Mouse (Mus musculus) lung, postnatal 0 days (tissue): ENCODE data around the gene Aqp9. TPM values are rescaled to one million over a fixed set of nuclear protein-coding genes. Genes with fewer than 3 reads are reported as not detected.

Experiments used
- ATAC-seq: fragments of 200-750 bp; cut with Nextera tagmentation; 2 replicates; pipeline ENCODE4 v1.8.0; 2017; ENCODE audit warnings: moderate library complexity
- DNase-seq: peaks from one replicate; pipeline ENCODE4 v3.0.0-alpha.2; 2016; ENCODE audit warnings: low spot score
- H3K27ac ChIP-seq: fragments of 300-500 bp; sonication (generic); 2 replicates; pipeline ENCODE4 v1.5.1; 2014; ENCODE audit warnings: antibody characterized with exemption, mild to moderate bottlenecking, low read length, mixed read lengths
- H3K27me3 ChIP-seq: fragments of 300-500 bp; sonication (generic); replicated peaks from 2 replicates; pipeline ENCODE4 v1.6.1; 2014; ENCODE audit warnings: low read length, mixed read lengths; ENCODE audit not compliant: insufficient read depth
- H3K36me3 ChIP-seq: fragments of 300-500 bp; sonication (generic); 2 replicates; pipeline ENCODE4 v1.6.1; 2014; ENCODE audit warnings: low read length, mixed read lengths; ENCODE audit not compliant: insufficient read depth
- H3K4me1 ChIP-seq: fragments of 300-500 bp; sonication (generic); 2 replicates; pipeline ENCODE4 v1.6.1; 2014; ENCODE audit warnings: antibody characterized with exemption, low read depth, low read length, mixed read lengths; ENCODE audit not compliant: insufficient read depth
- H3K4me2 ChIP-seq: fragments of 300-500 bp; sonication (generic); replicated peaks from 2 replicates; pipeline ENCODE4 v1.6.1; 2014; ENCODE audit warnings: low read depth, mild to moderate bottlenecking, low read length, moderate library complexity, mixed read lengths
- H3K4me3 ChIP-seq: fragments of 300-500 bp; sonication (generic); 2 replicates; pipeline ENCODE4 v1.5.1; 2014; ENCODE audit warnings: low read depth, low read length
- H3K9ac ChIP-seq: fragments of 300-500 bp; sonication (generic); replicated peaks from 2 replicates; pipeline ENCODE4 v1.6.1; 2014; ENCODE audit warnings: low read depth, mild to moderate bottlenecking
- H3K9me3 ChIP-seq: fragments of 300-500 bp; sonication (generic); 2 replicates; pipeline ENCODE4 v1.6.1; 2016; ENCODE audit warnings: low read length, mixed read lengths
- CTCF ChIP-seq: IDR thresholded peaks from 2 replicates; pipeline ENCODE4 v1.5.1; 2016; ENCODE audit warnings: antibody characterized with exemption, mild to moderate bottlenecking
- EP300 ChIP-seq: IDR thresholded peaks from 2 replicates; pipeline ENCODE4 v1.6.1; 2016; ENCODE audit warnings: antibody characterized with exemption, mild to moderate bottlenecking, control low read depth
- WGBS: fragments of 180-500 bp; shearing (Covaris S2); extraction: QIAGEN DNeasy Blood & Tissue Kit; methylation state at CpG from one replicate; pipeline ENCODE4 v1.1.7; 2014; 5-methylcytosine and 5-hydroxymethylcytosine counted together
- polyA plus RNA-seq: library from polyadenylated mRNA; unstranded; fragments of >200 nt; fragmentation: Nextera tagmentation; extraction: Ambion mirVana; gene quantifications from 2 replicates; pipeline ENCODE4 v1.2.1, GENCODE M21; 2015

Gene Aqp9
- polyA plus RNA-seq, 1 experiment from 2014 or later = 0.78 TPM

GRCm38 (mm10) chr9:71165061-71165460, 3.4 kb downstream of the Aqp9 start:
- TF ChIP-seq CTCF = no peak
- TF ChIP-seq EP300 = no peak

GRCm38 (mm10) chr9:71164353-71164752, 4.1 kb downstream of the Aqp9 start:
- no peak for ATAC-seq
- Histone ChIP-seq H3K9me3 (no peaks in the 10 kb centered on the region), H3K36me3 (no peaks in the 10 kb centered on the region), H3K9ac (no peak overlapping the region), H3K27ac (no peak overlapping the region), H3K4me1 (peaks cover 3% of the 10 kb centered on the region; the same call in 1 of the 2 replicates), H3K4me2 (no peak overlapping the region), H3K27me3 (no peaks in the 10 kb centered on the region), H3K4me3 (no peak overlapping the region)
- TF ChIP-seq CTCF = no peak
- no peak for DNase-seq
- 72% methylated on average over 3 of the region's 3 CpGs for WGBS

More at GRCm38 (mm10) chr9:71165061-71165460, 3.4 kb downstream of the Aqp9 start:
- Histone ChIP-seq H3K9ac (no peak overlapping the region), H3K4me2 (no peak overlapping the region), H3K4me1 (peaks cover 3% of the 10 kb centered on the region; the same call in 1 of the 2 replicates), H3K9me3 (no peaks in the 10 kb centered on the region), H3K36me3 (no peaks in the 10 kb centered on the region), H3K4me3 (no peak overlapping the region), H3K27me3 (no peaks in the 10 kb centered on the region), H3K27ac (no peak overlapping the region)
- peak; percentile 30 for DNase-seq
- ATAC-seq = no peak
- WGBS = 67% methylated on average over 6 of the region's 6 CpGs

GRCm38 (mm10) chr9:71162858-71163740, 5.4 kb downstream of the Aqp9 start:
- no peak for DNase-seq
- Histone ChIP-seq H3K4me3 (no peak overlapping the region), H3K27ac (no peak overlapping the region), H3K4me2 (no peak overlapping the region), H3K9me3 (no peaks in the 10 kb centered on the region), H3K4me1 (peaks cover 3% of the 10 kb centered on the region; the same call in 1 of the 2 replicates), H3K27me3 (no peaks in the 10 kb centered on the region), H3K36me3 (no peaks in the 10 kb centered on the region), H3K9ac (no peak overlapping the region)
- no peak for ATAC-seq
- no peak for TF ChIP-seq EP300
- TF ChIP-seq CTCF = no peak
- 48% methylated on average over 12 of the region's 12 CpGs for WGBS

- WGBS = 72% methylated on average over 8 of the region's 8 CpGs
- no peak overlapping the region for H3K9ac ChIP-seq
- H3K27ac ChIP-seq = no peak overlapping the region
- no peaks in the 10 kb centered on the region for H3K27me3 ChIP-seq
- no peak overlapping the region for H3K4me2 ChIP-seq
- ATAC-seq = no peak
- peak; percentile 47 for DNase-seq
- peaks cover under 1% of the 10 kb centered on the region; the same call in 1 of the 2 replicates for H3K4me1 ChIP-seq
- no peak for TF ChIP-seq CTCF
- TF ChIP-seq EP300 = no peak
- no peaks in the 10 kb centered on the region for H3K9me3 ChIP-seq
- H3K4me3 ChIP-seq = no peak overlapping the region
- no peaks in the 10 kb centered on the region for H3K36me3 ChIP-seq
These were observed 6.2 kb downstream of the Aqp9 start for GRCm38 (mm10) chr9:71162131-71162857.

- no peak overlapping the region for H3K9ac ChIP-seq
- TF ChIP-seq EP300 (no peak), CTCF (no peak)
- ATAC-seq (no peak), DNase-seq (no peak)
- no peaks in the 10 kb centered on the region for H3K9me3 ChIP-seq
- no peaks in the 10 kb centered on the region for H3K36me3 ChIP-seq
- H3K27ac ChIP-seq = no peak overlapping the region
- no peak overlapping the region for H3K4me2 ChIP-seq
- WGBS = 76% methylated on average over 13 of the region's 13 CpGs
- H3K4me1 ChIP-seq = no peaks in the 10 kb centered on the region
- H3K4me3 ChIP-seq = no peak overlapping the region
- no peaks in the 10 kb centered on the region for H3K27me3 ChIP-seq
These were observed 7.4 kb downstream of the Aqp9 start for GRCm38 (mm10) chr9:71160849-71161711.

GRCm38 (mm10) chr9:71159686-71160085, 8.8 kb downstream of the Aqp9 start:
- ATAC-seq (no peak), DNase-seq (no peak)
- Histone ChIP-seq H3K4me2 (no peak overlapping the region), H3K4me1 (no peaks in the 10 kb centered on the region), H3K27ac (no peak overlapping the region), H3K27me3 (no peaks in the 10 kb centered on the region), H3K4me3 (no peak overlapping the region), H3K9me3 (no peaks in the 10 kb centered on the region), H3K9ac (no peak overlapping the region), H3K36me3 (no peaks in the 10 kb centered on the region)
- TF ChIP-seq CTCF (no peak), EP300 (no peak)
- 68% methylated on average over 5 of the region's 5 CpGs for WGBS
